Mouse (Mus musculus) megakaryocyte, embryonic 14.5 days (primary cell): ENCODE data around the gene Gm28551.

ENCODE experiments used
- FLI1 ChIP-seq: IDR thresholded peaks from 2 replicates; pipeline ENCODE4 v1.6.1; 2012; ENCODE audit warnings: low read length, inconsistent platforms, mixed read lengths
- GATA1 ChIP-seq: IDR thresholded peaks from 3 replicates; pipeline ENCODE4 v1.6.1; 2012; ENCODE audit warnings: mixed read lengths, low read length, inconsistent platforms, borderline replicate concordance

DNA sequence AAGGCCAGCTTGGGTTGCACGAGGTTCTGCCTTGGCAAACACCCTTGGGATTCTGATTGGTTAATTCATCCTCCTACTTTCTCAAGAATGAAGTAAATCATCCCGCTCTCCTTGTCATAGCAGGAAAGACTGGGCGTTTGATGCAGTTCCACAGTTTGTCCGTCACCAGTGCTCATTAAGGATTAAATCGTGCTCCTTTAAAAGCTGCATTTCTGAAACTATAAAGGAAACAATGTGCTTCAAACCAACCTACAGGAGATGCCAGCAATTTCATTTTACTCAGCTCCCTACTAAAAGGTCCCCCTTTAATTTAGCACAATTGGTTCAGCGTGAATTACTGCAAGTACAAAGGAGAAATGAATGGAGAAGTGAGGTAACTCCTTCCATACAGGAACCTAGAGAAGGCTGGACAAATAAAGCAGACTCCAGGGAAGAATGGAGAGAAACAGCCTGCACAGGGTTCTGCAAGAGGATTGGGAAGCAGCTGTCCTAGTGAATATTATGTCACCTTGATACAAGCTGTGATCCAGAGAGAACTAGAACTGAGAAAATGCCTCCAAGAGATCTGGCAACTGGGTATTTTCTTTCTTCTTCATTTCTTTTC is 31.7 kb upstream of the Gm28551 start:
- TF ChIP-seq GATA1 = no peak
- TF ChIP-seq FLI1 = no peak
